Mouse (Mus musculus): ENCODE data around the gene Ctsf. TPM values are rescaled to one million over a fixed set of nuclear protein-coding genes. Genes with fewer than 3 reads are reported as not detected.

Gene Ctsf
- polyA plus RNA-seq, 1 experiment from 2014 or later = 40.4 TPM

DNA sequence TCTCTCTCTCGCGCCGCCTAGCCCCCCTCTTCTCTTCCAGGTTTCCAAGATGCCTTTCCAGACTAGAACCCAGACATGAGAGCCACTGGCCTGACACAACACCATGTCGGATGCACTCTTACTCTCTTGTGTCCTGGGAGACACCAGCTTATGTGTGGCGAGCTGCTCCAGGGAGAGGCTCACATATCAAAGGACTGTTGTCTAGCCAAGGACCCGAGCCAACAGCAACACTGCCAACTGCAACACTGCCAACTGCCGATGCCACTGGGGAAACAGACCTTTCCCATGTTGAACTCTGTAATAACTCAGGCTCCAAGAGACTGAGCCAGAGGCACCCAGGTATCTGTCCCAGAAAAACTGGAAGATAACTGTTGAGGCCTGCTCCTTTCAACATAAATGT lies 25.8 kb upstream of the Ctsf start:
- no peak overlapping the region for H3K4me2 ChIP-seq
- H3K27me3 ChIP-seq = no peaks in the 10 kb centered on the region
- ATAC-seq (ENCODE audit: insufficient number of reproducible peaks, insufficient read depth, low FRiP score, low TSS enrichment, low read depth) = no peak
- no peaks in the 10 kb centered on the region for H3K9me3 ChIP-seq
- no peak overlapping the region for H3K27ac ChIP-seq
- 53% methylated on average over 7 of the region's 7 CpGs for WGBS
- no peak overlapping the region for H3K4me3 ChIP-seq
- H3K36me3 ChIP-seq = peaks cover 61% of the 10 kb centered on the region
- 0 out of 2 replicates have a peak, but pooled peaks cover 5% of the 10 kb centered on the region for H3K4me1 ChIP-seq
- H3K9ac ChIP-seq = no peak overlapping the region

DNA sequence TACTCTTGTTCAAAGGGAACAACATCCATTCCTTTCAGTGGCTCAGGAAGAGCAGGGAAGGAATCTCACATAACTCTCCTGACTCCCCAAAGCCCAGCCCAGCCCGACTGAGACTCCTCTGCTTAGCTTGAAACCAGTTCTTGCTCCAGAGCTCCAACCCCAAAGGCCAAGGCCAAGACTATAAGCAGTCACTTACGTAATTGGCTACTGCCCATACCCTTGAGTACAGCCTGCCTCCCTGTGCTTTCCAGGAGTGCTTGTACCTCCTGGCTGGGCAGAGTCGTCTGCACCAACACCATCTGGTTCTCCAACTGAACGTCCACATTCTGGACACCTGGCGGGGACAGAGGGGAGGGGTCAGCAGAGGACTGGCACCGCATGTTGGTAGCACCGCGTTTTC lies 21.0 kb upstream of the Ctsf start:
- H3K4me2 ChIP-seq = no peak overlapping the region
- H3K27me3 ChIP-seq = no peaks in the 10 kb centered on the region
- no peaks in the 10 kb centered on the region for H3K9me3 ChIP-seq
- no peak overlapping the region for H3K27ac ChIP-seq
- no peak overlapping the region for H3K4me3 ChIP-seq
- H3K36me3 ChIP-seq = peaks cover 35% of the 10 kb centered on the region
- no peak overlapping the region for H3K9ac ChIP-seq
- no peak for ATAC-seq (ENCODE audit: insufficient number of reproducible peaks, insufficient read depth, low FRiP score, low TSS enrichment, low read depth)
- WGBS = 87% methylated on average over 8 of the region's 8 CpGs
- peaks cover 15% of the 10 kb centered on the region for H3K4me1 ChIP-seq

DNA sequence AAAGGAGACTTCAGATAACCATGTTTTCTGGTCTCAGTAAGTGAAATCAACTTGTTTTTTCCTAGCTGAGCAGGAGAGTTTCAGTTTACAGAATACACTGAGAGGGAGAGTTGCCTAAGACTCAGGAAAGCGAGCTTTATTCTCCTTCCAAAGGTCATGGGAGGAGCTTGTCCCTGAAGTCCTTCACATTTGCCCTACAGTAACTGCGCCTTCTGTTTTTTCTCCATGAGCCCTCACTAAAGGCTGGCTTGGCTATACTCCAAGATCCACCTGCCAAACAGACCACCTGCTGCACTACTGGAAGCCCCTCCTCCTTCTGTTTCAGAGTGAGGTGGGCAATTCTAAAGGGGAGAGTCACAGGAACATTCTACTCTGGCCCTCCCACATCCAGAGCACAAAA lies 18.8 kb upstream of the Ctsf start:
- Histone ChIP-seq H3K27ac (no peak overlapping the region), H3K4me1 (peaks cover 17% of the 10 kb centered on the region), H3K27me3 (peaks cover 18% of the 10 kb centered on the region), H3K9ac (no peak overlapping the region), H3K36me3 (peaks cover 19% of the 10 kb centered on the region), H3K4me2 (no peak overlapping the region), H3K4me3 (no peak overlapping the region), H3K9me3 (no peaks in the 10 kb centered on the region)
- WGBS = 71% methylated on average over 2 of the region's 2 CpGs
- no peak for ATAC-seq (ENCODE audit: insufficient number of reproducible peaks, insufficient read depth, low FRiP score, low TSS enrichment, low read depth)

DNA sequence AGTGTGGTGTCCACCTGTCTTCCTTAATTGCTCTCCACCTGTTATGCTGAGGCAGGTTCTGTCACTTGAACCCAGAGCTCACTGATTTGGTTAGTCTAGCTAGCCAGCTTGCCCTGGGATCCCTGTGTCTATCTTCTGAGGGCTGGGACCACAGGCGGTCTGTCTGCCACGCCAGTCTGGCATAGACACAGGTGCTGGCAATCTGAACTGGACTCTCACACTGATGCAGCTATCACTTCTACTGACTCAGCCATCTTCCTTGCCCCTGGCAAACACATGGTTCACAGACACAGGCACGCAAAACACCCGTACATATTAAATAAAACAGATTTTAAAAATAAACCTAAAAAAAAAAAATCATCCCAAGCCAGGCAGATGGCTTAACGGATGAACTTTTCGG lies 17.9 kb upstream of the Ctsf start:
- peaks cover 17% of the 10 kb centered on the region for H3K4me1 ChIP-seq
- H3K9ac ChIP-seq = no peak overlapping the region
- no peak overlapping the region for H3K27ac ChIP-seq
- peaks cover 27% of the 10 kb centered on the region for H3K27me3 ChIP-seq
- no peak for ATAC-seq (ENCODE audit: insufficient number of reproducible peaks, insufficient read depth, low FRiP score, low TSS enrichment, low read depth)
- H3K4me3 ChIP-seq = no peak overlapping the region
- H3K9me3 ChIP-seq = no peaks in the 10 kb centered on the region
- H3K4me2 ChIP-seq = no peak overlapping the region
- peaks cover 14% of the 10 kb centered on the region for H3K36me3 ChIP-seq
- 90% methylated on average over 6 of the region's 6 CpGs for WGBS

DNA sequence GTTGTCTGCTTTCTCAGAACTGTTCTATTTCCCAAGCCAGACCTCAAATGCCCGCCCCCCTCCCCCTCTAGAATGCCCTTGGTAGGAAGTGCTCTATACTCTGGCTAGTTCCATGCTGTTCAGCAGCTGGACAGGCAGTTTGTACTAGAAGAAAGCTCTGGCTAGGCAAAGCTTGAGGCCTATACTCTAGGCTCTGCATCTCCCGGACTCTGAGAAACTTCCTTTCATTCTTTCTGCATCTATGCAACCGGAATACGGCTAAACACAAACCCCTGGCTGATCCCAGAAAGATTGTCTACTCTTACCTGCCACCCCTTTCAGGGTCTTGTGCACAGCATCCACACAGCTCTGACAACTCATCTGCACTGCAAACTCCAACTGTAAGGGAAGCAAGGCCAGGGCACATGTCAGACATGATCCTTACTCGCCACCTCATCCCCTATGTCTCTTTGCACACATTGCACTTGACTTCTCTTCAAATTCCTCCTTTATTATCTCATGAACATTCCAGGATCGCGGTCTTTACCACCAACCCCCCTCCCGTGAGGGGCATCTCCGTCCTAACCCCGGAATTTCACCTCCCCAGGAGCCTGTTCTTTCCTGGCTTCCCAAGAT lies 16.3 kb upstream of the Ctsf start:
- WGBS = 30% methylated on average over 10 of the region's 10 CpGs
- no peak for ATAC-seq (ENCODE audit: insufficient number of reproducible peaks, insufficient read depth, low FRiP score, low TSS enrichment, low read depth)
- peaks cover 17% of the 10 kb centered on the region for H3K4me1 ChIP-seq
- peak overlapping the region; percentile 68 for H3K4me3 ChIP-seq
- peak overlapping the region; percentile 94 for H3K4me2 ChIP-seq
- 0 out of 2 replicates have a peak overlapping the region, but pooled peaks have one; percentile 12 for H3K27ac ChIP-seq
- H3K27me3 ChIP-seq = peaks cover 35% of the 10 kb centered on the region
- peak overlapping the region; percentile 87 for H3K9ac ChIP-seq
- H3K9me3 ChIP-seq = no peaks in the 10 kb centered on the region
- H3K36me3 ChIP-seq = no peaks in the 10 kb centered on the region; the same call in 1 of the 2 replicates

DNA sequence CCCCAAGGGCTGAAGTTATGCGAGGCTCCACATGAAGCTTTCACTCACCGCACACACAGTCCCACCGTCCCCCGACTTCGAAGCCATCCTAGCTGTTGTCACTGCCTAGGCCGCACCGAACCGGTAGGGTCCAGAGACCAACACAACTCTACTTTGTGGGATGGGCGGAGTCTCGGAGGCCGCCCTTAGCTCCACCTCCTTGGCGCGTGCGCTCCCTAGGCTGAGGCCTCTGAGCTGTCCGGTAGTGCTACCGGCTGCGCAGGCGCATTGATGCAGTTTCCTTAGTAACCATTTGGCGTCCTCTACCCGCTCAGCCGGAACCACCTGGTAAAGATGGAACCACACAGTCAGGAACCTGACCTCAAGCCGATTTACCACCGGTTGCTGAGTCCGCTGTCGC lies 15.8 kb upstream of the Ctsf start, which contains the start of the genes Ccs and Ccdc87:
Gene Ccs (minus strand): TSS at position 184 of the 400 bp plus-strand sequence.
Gene Ccdc87 (plus strand): TSS at position 218 of the 400 bp plus-strand sequence.
- Histone ChIP-seq H3K4me1 (peaks cover 17% of the 10 kb centered on the region), H3K27ac (0 out of 2 replicates have a peak within 1 kb of the TSS, but pooled peaks have one; percentile 12), H3K36me3 (no peaks in the 10 kb centered on the region; the same call in 1 of the 2 replicates), H3K4me2 (peak within 1 kb of the TSS; percentile 94), H3K9me3 (no peaks in the 10 kb centered on the region), H3K4me3 (peak within 1 kb of the TSS; percentile 68), H3K9ac (peak within 1 kb of the TSS; percentile 87), H3K27me3 (peaks cover 35% of the 10 kb centered on the region)
- ATAC-seq (ENCODE audit: insufficient number of reproducible peaks, insufficient read depth, low FRiP score, low TSS enrichment, low read depth) = peak; percentile 95
- under 1% methylated on average over 25 of the region's 25 CpGs for whole genome bisulfite sequencing

DNA sequence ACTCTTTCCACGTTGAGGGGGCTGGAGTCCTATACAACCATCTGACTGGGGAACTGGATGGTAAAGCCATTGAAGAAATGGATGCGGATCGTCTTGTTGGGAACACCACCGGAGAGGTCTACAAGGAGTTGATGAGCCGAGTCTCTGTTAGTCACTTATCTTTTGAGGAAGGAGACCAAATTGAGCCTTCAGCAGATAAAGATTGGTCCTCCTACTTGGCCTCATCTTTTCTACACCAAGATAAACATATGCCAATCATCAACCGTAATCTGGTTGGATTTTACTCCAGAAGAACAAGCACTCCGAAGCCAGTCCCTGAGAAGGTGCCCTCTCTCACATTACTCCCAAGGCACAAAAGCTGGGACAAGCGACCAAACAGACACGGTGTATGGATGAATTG lies 14.1 kb upstream of the Ctsf start:
- ATAC-seq (ENCODE audit: insufficient number of reproducible peaks, insufficient read depth, low FRiP score, low TSS enrichment, low read depth) = no peak
- H3K9ac ChIP-seq = no peak overlapping the region
- no peak overlapping the region for H3K4me3 ChIP-seq
- no peaks in the 10 kb centered on the region for H3K9me3 ChIP-seq
- H3K4me2 ChIP-seq = no peak overlapping the region
- peaks cover 35% of the 10 kb centered on the region for H3K27me3 ChIP-seq
- H3K4me1 ChIP-seq = peaks cover 17% of the 10 kb centered on the region
- H3K36me3 ChIP-seq = no peaks in the 10 kb centered on the region
- 81% methylated on average over 9 of the region's 9 CpGs for WGBS
- no peak overlapping the region for H3K27ac ChIP-seq

DNA sequence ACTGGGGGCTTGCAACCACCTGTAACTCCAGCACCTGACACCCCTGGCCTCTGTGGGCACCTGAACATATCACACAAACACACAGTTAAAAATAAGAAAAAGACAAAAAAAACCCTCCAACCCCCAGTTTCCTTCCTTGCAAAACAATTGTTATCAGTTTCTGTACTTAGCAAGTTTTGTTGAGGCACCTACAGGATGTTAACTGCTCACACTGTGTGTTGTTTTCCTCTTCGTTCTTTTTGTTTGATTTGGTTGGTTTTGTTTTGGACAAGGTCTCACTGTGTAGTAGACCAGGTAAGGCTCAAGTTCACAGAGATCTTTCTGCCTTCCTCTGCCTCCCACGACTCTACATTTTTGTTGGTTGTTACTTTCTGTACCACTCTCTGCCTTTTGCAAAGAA lies 12.3 kb upstream of the Ctsf start:
- Histone ChIP-seq H3K27me3 (peaks cover 35% of the 10 kb centered on the region), H3K9me3 (no peaks in the 10 kb centered on the region), H3K4me2 (no peak overlapping the region), H3K4me1 (peaks cover 17% of the 10 kb centered on the region), H3K4me3 (no peak overlapping the region), H3K27ac (no peak overlapping the region), H3K36me3 (no peaks in the 10 kb centered on the region), H3K9ac (no peak overlapping the region)
- no peak for ATAC-seq (ENCODE audit: insufficient number of reproducible peaks, insufficient read depth, low FRiP score, low TSS enrichment, low read depth)
- 72% methylated on average over 2 of the region's 2 CpGs for WGBS

DNA sequence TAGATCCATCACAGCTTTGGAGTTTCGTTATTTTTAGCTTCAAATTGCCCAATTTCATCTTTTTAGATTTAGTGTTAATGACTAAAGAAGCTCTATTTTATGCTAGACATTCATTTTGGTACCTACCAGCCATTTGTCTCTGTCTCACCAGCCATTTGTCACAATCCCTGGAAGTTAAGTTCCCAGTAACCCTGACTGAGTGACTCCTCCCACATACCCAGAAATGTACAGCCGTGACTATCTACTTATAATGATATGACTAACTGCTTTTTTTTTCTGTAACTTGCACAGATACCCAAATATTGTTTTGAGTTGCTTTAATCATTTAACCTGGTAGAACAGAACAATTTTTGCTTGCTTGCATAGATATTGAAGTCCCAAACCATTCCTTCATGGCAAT lies 9.1 kb upstream of the Ctsf start:
- H3K4me2 ChIP-seq = no peak overlapping the region
- H3K27me3 ChIP-seq = peaks cover 20% of the 10 kb centered on the region
- no peak for ATAC-seq (ENCODE audit: insufficient number of reproducible peaks, insufficient read depth, low FRiP score, low TSS enrichment, low read depth)
- H3K27ac ChIP-seq = no peak overlapping the region
- H3K36me3 ChIP-seq = no peaks in the 10 kb centered on the region
- no peaks in the 10 kb centered on the region for H3K4me1 ChIP-seq
- no peak overlapping the region for H3K9ac ChIP-seq
- H3K4me3 ChIP-seq = no peak overlapping the region
- no peaks in the 10 kb centered on the region for H3K9me3 ChIP-seq
- WGBS = 63% methylated on average over 2 of the region's 2 CpGs

DNA sequence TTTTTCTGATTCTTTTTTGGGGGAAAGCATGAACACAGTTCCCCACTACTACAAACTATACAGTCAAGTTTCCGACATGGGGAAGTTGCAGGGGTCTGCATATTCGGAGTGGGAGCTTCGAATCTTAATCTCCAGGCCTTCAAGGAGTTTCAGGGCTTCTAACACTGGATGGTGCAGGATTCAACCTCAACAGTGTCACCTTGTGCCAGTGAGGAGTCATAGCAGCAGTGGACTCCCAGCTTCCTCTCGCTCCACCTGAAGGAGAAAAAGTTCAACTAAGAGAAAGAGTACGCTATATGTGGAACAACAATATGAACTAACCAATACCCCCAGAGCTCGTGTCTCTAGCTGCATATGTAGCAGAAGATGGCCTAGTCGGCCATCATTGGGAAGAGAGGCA lies 7.4 kb upstream of the Ctsf start:
- H3K4me3 ChIP-seq = no peak overlapping the region
- ATAC-seq (ENCODE audit: insufficient number of reproducible peaks, insufficient read depth, low FRiP score, low TSS enrichment, low read depth) = no peak
- 35% methylated on average over 7 of the region's 7 CpGs for WGBS
- no peak overlapping the region for H3K27ac ChIP-seq
- no peaks in the 10 kb centered on the region for H3K4me1 ChIP-seq
- no peaks in the 10 kb centered on the region for H3K9me3 ChIP-seq
- no peak overlapping the region for H3K4me2 ChIP-seq
- no peaks in the 10 kb centered on the region for H3K36me3 ChIP-seq
- H3K27me3 ChIP-seq = peaks cover 3% of the 10 kb centered on the region; the same call in 1 of the 2 replicates
- no peak overlapping the region for H3K9ac ChIP-seq

DNA sequence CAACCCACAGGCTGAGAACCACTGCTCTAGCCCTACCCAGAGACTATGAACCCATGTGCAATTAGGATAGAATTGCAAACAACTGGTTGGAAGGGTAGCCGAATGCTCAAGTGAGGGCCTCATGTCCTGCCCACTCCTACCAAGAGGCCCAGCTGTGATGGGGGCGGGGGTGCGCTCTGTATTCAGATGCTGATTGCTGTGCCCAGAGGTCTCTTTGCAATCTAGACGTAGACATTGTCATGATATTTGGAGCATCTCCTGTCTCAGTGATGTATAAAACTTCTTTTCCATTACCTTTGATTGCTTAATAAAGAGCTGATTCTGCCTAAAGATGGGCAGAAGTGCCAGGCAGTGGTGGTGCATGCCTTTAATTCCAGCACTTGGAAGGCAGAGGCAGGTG lies 5.1 kb upstream of the Ctsf start:
- Histone ChIP-seq H3K27me3 (no peaks in the 10 kb centered on the region; the same call in 1 of the 2 replicates), H3K36me3 (no peaks in the 10 kb centered on the region), H3K9me3 (no peaks in the 10 kb centered on the region), H3K4me2 (no peak overlapping the region), H3K4me1 (peaks cover 4% of the 10 kb centered on the region), H3K4me3 (no peak overlapping the region), H3K27ac (no peak overlapping the region), H3K9ac (no peak overlapping the region)
- WGBS = 58% methylated on average over 4 of the region's 4 CpGs
- no peak for ATAC-seq (ENCODE audit: insufficient number of reproducible peaks, insufficient read depth, low FRiP score, low TSS enrichment, low read depth)

DNA sequence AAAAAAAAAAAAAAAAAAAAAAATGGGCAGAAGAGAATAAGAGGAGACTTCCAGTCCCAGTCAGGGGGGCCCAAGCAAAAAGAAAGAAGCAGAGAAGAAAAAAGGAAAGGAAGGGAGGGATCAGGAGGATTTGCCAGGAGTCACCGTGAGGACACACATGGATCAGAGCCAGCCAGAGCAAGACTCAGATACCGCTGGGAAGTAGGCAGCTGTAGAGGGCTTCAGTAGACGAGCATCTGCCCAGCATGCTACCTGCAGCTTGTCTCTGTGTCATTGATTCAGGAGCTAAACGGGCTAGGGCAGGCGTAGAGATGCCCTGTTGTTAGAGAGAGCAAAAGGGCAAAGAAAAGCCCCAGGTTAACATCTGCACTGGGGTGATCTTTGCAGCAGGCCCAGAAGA lies 4.6 kb upstream of the Ctsf start:
- Histone ChIP-seq H3K9me3 (no peaks in the 10 kb centered on the region), H3K27me3 (no peaks in the 10 kb centered on the region; the same call in 1 of the 2 replicates), H3K4me1 (peaks cover 4% of the 10 kb centered on the region), H3K36me3 (no peaks in the 10 kb centered on the region), H3K27ac (no peak overlapping the region), H3K4me2 (no peak overlapping the region), H3K4me3 (no peak overlapping the region), H3K9ac (no peak overlapping the region)
- no peak for ATAC-seq (ENCODE audit: insufficient number of reproducible peaks, insufficient read depth, low FRiP score, low TSS enrichment, low read depth)
- 41% methylated on average over 5 of the region's 5 CpGs for WGBS
